Mouse (Mus musculus): ENCODE data around the gene Actc1.

Actc1 gene

DNA sequence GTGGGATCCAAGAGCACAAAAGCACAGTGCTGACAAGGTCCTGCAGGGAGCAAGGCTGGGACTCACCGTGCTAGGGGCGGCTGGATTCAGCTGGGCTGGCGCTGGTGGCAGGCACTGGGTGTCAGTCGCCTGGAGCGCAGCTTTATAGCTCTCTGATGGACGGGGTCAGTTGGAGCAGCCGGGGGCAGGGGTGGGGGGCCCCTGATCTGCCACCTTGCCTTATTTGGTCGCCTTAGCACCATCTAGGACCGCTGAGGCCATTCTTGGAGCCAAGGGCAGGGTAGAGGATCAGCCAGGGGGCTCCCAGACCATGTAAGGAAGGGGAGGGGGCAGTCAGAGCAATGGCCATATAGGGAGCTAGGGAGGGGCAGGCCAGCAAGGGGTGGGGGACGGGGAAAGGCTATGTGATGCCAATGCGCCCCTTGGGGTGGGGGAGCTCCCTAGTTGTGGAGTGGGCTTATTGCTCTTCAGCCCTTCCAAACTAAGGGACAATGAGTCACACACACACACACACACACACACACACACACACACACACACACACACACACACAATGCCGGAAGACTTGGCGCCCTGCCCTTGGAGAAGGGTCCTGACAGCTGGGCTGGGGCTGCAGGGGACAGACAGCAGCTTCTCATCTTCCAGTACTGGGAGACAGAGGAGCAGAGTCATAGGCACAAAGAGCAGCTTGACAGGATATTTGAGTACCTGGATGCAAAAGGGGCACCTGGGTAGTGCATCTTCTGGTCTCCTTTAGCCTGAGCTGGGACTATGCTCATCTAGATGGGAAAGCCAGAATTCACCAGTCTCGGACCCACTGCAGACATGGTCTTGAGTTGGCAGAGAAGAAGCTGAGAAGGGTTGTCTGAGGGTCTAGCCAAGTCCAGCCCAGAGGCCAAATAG lies at the start of gene Actc1:
Actc1 (minus strand) TSS at position 853 of the 903 bp plus-strand sequence.
- no peak for DNase-seq

DNA sequence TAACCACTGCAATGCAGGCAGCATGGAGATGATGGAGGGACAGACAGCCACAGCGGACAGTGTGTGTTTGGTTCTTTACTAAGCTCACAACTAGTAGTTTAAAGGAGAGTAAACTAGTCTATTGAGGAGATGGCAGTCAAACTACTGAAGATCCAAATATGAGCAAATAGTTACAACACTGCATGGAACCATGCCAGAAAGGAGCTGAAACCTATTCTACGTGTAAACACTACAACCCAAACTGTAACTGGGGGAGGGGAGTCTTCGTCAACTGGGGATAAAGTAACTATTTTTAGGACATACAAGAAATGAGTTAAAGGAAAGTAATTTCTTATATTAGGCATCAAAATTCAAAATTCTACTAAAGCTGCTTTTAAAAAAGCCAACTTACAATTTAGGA lies 49.1 kb upstream of the Actc1 start:
- DNase-seq, result no peak

DNA sequence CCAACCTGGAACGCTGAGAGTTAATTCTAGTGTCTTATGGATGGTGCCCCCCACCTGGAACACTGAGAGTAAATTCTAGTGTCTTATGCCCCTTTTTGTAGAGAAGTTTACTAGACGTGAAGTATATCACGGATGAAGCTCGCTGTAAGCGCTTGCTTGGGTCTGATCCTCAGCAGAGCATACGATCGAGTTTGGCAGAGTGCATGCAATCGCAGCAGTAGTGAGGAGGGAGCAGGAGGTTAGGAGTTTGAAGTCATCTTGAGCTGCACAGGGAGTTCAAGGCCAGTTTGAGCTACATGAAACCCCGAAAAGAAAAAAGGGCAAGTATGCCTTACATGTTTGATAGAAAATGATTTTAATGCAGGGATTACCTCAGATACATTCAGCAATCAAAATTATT lies 47.5 kb upstream of the Actc1 start:
- no peak for DNase-seq

DNA sequence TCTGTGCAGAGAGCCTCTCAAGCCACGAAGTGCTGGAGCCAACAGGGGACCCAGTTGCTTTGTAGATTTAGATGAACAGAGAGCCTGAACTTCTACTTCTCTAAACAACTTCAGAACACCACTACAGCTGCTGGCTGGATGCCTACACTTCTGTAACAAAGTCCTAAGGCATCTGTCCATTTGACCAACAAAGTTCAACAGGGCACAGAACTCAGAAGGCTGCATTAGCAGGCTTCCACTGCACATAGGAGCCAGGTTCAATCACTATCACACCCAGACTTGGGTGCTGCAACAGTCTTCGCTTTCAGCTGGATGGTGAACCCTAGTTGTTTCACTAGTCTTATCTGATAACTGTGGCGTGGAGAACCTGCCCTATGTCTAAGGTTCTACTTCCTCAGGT lies 46.5 kb upstream of the Actc1 start:
- no peak for DNase-seq

DNA sequence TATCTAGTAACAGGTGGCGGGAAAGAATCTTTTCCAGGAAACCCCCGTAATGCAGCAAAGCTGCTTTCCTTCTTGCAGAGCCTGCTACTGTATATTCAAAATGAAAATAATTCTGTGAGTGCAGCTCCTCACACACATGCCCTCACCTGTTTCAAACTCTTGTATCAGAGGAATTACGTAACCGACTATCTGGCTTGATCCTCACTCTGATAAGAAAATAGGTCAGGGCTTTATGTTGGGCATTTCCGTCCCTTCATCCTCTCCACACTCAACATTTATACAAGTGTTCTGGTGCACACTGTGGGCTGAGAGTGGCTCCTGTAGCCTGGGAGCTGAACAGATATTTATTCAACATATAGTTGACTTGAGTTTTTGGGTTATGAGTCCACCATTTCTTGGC lies 45.8 kb upstream of the Actc1 start:
- DNase-seq, result no peak

DNA sequence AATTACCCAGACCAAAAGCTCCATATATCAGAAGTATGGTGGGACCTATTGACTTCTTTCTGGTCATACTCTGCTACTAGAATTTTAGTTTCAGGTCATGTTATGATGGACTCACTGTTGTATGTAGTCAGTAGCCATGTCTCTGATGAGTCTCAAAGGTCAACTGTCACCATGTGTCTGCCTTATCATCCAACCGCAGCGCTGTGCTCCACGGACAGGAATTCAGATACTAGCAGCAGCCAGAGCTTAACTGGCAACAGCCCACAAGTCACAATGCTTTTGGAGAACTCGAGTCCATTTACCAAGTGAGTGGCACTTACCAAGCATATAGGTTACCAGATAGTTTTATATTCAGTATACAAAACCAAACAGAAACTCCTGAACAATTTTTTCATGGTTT lies 44.3 kb upstream of the Actc1 start:
- DNase-seq, result no peak

DNA sequence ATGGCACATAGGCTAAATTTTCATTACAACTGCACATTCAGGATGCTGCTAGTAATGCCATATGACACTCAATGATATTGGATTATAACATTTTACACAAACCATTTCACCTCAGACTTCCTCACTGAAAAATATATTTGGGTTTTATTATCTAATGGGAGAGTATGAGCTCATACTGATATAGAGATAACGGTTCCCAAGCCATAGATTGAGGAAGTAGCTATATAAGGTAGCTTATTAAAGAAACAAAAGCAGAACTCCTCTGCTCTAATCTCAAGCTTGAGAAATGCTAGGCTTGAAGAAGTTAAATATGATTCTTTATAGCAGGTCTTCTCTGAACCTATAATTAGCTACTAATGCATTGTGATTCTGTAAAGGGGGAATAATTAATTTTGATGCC lies 43.2 kb upstream of the Actc1 start:
- no peak for DNase-seq

DNA sequence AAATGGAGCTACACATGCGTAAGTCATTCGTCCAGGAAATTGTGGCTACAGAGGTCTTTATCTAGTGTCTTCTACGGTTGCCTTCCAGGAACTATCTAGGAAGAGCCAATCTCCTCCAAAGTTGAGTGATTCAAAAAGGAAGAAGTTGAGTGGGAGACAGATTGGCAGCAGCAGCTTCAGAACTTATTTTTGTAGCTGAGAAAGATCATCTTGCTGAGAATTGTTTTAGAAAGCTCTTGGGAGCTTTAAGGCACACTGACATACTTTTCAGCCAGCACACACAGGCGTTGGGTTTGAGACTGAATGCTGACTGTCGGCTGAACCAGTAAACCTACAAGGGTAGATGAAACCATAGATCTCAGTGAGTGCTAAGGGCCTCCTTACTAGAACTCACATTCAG lies 42.0 kb upstream of the Actc1 start:
- no peak for DNase-seq

DNA sequence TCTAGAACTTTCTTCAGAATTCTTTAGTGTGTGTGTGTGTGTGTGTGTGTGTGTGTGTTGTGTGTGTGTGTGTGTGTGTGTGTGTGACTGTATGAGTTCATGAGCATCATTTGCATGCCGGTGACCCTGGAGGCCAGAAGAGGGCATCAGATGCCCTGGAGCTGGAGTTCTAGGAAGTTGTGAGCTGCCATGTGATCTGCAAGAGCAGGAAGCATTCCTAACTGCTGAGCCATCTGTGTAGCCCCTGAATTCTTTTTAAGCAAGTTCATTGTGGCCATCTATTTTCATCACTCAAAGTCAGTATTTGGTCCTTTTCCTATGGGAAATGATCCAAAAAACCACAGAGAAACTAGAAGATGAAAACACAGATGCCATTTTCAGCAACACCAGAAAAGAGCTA lies 41.3 kb upstream of the Actc1 start:
- no peak for DNase-seq

DNA sequence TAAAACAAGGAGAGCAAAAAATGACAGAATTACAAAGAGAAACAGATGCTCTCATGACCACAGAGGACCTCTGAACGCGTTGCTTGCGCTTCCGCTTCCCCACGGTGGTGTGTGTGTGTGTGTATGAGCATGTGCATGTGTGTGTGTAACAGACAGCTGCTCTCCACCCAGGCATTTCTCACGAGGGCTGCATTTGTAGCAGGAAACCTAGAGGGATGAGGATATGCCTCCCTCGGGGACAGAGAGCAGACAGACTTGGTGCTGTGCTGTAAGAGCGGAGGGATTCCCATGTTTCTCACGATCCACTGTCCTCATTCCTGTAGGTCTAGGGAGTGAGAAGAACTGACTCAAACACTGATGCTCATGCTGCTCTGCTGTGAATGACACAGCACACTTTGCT lies 40.2 kb upstream of the Actc1 start:
- no peak for DNase-seq

DNA sequence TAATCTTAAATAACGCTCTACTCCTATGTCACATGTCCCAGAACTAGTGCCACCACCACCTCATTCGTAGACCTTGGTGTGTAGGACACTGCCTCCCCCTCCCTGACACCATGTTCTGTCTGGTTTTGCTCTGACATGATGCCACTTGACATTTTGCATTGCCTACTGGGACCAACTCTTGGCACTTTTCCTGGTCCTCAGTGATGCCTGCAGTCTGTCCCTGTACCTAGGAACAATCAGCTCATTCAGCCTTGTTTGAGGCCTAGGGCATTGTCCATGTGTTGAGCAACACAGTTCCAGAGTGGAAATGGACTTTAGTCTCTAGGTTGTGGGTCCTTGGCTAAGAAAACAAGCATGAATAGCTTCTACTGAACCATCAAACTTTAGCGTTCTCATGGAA lies 36.5 kb upstream of the Actc1 start:
- DNase-seq, result no peak

DNA sequence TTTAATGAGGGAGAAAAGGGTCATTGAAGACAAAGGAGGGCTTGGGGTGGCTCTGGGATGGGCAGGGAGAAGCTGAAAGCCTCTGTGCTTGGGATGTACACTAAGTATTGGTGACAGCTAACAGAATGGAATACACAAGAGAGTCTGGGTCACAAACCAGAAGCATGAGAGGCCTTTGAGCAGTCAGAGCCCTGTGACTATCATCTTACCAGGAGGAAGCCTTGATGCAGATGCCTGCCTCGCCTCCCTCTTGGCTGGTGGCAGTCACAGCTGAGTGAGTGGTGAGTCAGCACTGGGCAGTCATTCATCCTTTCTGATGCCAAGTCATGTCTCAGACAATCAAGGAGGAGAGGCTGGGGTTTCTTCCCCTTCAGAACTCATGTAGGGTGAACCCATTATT lies 33.9 kb upstream of the Actc1 start:
- no peak for DNase-seq

DNA sequence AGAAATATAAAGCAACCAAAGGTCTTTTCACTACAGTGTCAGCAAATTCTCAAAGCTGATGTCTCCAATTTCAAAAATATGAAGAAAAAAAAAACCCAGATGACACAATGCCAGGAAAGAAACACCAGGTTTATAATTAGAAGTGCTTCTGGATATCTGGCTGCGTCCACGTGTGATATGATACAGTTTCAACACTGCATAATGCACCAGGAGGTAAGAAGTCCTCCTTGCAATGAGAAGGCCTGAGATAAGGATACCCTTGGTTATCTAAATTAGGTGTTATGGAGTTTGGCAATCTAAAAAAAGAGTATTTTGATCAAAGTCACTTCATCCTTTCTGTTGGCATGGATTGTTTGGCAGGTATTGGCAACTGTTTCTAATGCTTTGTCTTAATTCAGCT lies 18.5 kb upstream of the Actc1 start:
- no peak for DNase-seq

DNA sequence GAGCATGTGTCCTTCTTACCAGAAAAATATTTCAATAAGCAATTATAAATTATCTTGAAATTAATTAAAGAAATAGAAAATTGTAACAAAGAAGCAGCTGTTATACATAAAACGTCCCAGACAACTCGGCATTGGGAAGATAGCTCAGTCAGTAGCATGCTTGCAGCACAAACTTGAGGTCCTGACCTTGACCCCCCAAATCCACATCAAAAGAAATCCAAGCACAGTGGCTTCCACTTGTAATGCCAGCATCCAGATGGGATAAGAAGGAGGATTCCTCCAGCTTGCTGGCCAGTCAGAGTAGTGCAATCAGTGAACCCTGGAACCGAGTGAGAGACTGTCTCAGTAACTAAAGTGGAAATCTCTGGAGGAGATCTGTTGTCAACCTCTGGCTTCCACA lies 12.9 kb upstream of the Actc1 start:
- DNase-seq, result no peak

DNA sequence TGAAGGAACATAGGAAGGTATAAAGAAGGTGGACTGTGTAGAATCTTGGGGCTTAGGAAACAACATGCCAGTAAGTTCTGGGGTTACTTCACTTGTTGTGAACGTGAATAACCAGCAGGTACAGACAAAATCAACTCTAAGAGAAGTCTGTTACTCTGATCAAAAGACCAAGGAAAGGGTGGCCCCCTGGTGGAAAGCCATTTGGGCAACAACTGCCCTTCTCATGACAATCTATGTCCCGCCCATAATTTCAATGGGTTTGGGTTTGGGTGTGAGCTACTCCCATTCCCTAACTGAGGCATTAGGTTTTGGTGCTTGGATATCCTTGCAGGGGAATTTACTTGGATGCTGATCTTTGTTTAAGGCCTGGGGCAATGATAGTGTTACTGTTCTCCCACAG lies 10.7 kb upstream of the Actc1 start:
- DNase-seq, result no peak

DNA sequence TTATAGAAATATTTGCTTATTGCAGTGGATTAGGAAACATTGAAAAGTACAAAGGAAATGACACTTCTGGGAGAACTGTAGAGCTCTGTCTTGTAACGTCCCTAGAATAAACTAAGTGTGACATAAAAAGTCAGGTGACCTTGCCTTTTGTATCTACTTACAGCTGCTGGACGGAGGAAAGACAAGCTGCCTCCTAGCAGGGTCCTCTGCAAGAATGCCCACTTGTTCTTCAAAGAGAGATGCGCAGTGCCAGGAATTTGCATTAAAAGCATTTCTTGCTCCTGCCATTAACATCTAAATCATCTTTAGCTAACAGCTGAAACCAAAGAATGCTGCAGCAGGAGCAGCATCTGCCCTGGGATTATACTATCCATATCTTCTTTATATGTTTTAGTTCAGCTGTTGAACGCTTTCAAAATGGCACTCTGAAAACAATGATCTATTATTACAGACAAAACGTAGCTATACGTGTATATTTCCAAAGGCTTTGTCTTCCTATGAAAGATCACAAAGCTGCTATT lies 6.8 kb upstream of the Actc1 start:
- no peak for DNase-seq

DNA sequence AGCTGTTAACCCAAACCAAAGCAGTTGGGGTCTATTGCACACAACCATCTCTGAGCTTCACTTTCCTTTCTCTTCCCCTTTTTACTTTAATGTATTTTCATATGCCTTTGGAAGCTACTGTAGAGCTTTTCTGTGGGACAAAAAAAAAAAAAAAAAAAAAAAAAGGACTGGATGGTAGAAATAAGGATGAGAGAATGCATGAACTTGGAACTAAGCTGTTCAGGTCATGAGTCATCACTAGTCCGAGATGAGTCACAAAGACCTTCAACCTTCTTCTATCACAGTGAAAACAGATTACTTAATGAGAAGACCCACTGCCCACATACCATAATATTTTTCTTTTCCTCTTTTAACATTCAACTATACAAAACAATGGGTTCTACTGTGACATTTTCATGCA lies 6.3 kb upstream of the Actc1 start:
- DNase-seq, result no peak

DNA sequence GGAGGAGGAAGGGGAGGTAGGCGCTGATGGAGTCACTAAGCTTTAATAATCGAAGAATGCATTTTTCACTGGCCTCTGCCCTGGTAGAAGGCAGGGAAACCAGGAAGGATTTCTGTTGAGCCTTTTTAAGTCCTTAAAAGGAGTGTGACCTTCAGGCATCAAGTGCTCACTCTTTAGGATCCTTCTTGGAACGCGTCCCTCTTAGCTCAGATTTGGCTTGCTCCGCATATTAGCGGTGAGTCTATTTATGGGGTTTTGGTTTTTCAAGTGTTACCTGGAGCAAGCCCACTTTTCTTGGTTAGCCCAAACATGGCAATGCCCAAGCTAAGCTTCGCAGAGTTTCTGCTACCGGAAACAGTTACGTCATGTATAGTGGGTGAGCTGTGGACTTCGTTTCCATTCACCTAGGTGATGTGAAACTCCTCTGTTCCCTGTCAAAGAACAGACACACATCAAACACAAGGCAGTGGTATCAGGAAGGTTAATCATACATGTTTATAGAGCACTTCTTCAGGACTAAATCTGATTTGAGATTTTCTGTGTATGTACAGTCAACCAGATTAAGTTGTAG lies 5.0 kb upstream of the Actc1 start:
- no peak for DNase-seq

DNA sequence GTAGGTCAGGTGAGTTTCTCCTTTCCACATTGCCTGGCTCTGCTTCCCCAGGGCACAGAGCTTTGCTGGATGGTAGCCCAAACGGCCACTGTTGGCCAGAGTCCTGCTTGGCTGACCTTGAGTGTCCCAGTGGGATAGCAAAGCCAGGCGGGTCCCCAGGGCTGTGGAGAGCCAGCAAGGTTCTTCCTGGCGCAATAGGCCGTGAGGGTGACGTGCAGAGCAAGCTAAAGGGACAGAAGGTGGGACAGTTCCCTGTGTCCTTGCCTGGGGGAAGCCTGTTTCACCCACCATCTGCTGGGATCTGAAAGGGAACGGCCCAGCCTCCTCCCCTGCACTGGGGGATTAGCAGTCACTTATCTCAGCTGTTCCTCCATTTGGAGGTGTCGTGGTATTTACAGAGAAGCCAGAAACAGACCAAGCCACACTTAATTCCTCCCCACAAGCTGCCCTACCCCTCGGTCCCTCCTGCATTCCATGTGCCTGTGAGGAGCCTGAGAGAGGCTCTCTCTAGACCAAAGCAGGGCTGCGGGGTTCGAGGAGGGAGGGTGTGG lies 4.0 kb upstream of the Actc1 start:
- no peak for DNase-seq

DNA sequence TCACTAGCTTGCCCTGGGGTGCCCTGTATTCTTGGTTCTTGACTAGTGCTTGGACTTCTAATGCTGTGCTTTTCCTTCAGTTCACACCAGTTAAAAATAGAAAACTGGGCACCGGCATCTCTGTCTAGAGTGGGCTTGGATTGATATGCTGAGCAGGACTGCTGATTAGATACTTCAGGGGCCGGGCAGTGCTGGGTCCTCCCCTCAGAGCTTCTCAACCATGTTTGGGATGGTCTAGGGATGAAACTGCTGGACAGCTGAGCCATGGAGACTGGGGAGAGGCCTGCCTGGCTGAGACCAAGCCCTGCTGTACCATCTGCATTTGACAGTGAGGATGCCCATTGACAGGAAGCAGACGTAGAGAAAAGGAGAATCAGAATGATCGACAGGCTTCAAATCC lies 781 bp upstream of the Actc1 start:
- no peak for DNase-seq

DNA sequence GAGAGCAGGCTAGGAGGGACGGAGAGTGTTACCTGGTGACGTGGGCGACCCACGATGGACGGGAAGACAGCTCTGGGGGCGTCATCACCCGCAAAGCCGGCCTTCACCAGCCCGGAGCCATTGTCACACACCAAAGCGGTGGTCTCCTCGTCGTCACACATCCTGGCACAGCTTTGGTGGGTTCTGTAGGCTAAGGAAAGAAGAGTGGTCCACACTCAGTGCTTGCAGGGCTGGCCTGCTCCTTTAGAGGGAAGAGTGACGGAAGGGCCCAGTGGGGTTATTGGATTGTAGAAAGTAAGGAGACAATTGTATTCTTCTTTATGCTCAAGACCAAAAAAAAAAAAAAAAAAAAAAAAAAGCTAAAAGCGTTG lies 1.5 kb downstream of the Actc1 start:
- DNase-seq, result no peak

DNA sequence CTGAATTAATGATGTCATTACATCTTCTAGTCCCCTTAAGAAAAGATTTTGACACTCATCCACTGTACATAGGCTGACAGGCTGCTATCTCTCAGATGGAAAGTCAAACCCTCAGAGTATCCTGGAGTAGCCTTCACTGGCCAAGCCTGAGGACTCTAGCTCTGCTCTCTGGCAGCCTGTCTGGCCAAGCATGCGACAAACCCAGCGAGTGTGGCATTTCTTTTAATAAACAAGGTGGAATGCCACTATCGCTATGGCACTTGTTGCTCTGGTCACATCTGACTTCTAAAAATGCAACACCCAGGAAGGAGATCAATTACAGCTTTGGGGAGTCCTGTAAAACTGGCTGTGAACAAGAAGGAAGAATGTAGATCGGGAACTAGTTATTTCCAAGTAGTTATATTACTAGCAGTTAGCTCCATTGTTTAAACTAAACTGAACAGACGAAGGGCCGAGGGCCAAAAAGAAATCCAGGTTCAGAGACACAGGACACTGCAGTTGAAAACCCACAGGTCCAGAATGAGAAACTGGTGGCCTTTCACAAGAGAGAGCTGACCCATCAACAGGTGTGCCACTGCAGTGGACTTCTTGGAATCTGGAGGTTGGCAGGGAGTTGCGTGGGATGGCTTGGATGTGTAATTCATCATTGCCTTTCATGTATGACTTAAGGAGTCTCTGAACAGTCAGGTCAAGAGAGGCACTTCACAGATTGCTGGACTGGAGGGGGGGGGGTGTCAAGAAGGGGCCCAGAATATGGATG lies 2.1 kb downstream of the Actc1 start:
- no peak for DNase-seq

DNA sequence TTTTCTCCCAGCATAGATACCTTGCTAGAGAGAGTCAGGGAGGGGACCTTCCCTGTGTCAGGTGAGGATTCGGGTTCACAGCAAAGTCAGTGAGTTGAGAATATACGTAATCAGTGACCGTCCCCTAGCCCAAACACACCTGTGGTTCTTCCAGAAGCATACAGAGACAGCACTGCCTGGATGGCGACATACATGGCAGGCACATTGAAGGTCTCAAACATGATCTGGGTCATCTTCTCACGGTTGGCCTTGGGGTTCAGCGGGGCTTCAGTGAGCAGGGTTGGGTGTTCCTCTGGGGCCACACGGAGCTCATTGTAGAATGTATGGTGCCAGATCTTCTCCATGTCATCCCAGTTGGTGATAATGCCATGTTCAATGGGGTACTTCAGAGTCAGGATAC lies 3.2 kb downstream of the Actc1 start:
- DNase-seq, result no peak

DNA sequence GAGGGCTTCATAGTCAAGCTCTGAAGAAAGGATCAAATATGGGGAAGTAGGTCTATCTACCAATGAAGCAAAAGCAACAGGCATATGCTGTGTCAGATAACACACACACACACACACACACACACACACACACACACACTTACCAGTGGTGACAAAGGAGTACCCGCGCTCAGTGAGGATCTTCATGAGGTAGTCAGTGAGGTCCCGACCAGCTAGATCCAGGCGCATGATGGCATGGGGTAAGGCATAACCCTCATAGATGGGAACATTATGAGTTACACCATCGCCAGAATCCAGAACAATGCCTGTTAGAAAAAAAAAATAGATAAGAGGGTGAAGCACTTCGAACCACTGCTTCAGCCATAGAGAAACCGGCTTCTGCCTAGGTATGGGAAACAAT lies 4.0 kb downstream of the Actc1 start:
- DNase-seq, result no peak

Measured in B cell, adult 2 months (primary cell).